ENCODE assay signal across 14 mouse cellular contexts in the genomic region with DNA sequence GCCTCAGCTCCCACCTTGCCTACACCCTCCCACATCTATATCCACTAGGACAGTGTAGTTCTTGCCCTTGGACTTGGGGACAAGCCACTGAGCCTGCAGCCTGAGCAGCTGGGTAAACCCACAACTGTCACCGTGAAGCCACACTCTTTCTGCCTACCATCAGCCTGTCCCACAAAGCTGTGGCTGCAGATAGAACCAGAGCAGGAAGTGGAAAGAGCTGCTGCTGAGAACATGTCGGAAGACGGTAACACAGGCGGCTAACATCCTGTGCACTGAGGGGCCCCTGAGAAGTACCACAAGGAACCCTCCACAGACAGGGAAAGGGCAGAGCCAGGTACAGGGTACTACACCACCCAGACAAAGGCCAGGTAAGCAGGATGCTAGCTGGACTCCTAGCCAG. TPM values are rescaled to one million over a fixed set of nuclear protein-coding genes. Genes with fewer than 3 reads are reported as not detected.
A peak's percentile ranks its signal among the peaks of the same experiment; 100 is the strongest.
DNase-seq lines count a peak whose midpoint lies in the region; ATAC-seq and TF ChIP-seq lines count a peak whose summit lies in the region.
"Had no signal": no experiment of that assay in that cellular context is flagged by ENCODE, and none has a peak within 500 bp of the region (broad histone marks: within the 10 kb centered on the region; RNA-seq: fewer than 3 reads in every experiment).

No protein-coding gene starts in this region.

- H3K27ac ChIP-seq in heart, postnatal 0 days (ENCODE audit: low read depth), result peak overlapping the region; percentile 12; the same call in 1 of the 2 replicates
- no peak overlapping the region for H3K27ac ChIP-seq in heart, adult 2 months
- peak overlapping the region; percentile 28 for H3K27ac ChIP-seq in bone marrow, adult 2 months (ENCODE audit: control insufficient read depth, insufficient read depth, low read depth, low read length, poor library complexity)
- H3K27ac ChIP-seq in layer of hippocampus, adult 2 months, result no peak overlapping the region
- no peak overlapping the region for H3K27ac ChIP-seq in midbrain, embryonic 10.5 days (replicated peaks)

- no peak for TF ChIP-seq POLR2A in heart, adult 2 months (IDR thresholded peaks at IDR 0.05; ENCODE audit: insufficient read depth, low read depth, low read length)
- TF ChIP-seq POLR2A in bone marrow, adult 2 months (IDR thresholded peaks at IDR 0.05; ENCODE audit: borderline replicate concordance, control insufficient read depth, low read depth, low read length), result no peak

- no peak overlapping the region for H3K4me2 ChIP-seq in heart, postnatal 0 days (ENCODE audit: low read depth, low read length)
- H3K4me2 ChIP-seq: heart, embryonic 12.5 days had no signal

- TF ChIP-seq EP300 in heart, postnatal 0 days (IDR thresholded peaks at IDR 0.05; ENCODE audit: low read depth), result no peak
- TF ChIP-seq EP300 in heart, adult 2 months (IDR thresholded peaks at IDR 0.05; ENCODE audit: insufficient read depth, low read depth, low read length), result no peak

- no peaks in the 10 kb centered on the region for H3K27me3 ChIP-seq in heart, postnatal 0 days (ENCODE audit: control insufficient read depth, insufficient read depth, low read length)
- no peaks in the 10 kb centered on the region for H3K27me3 ChIP-seq in heart, adult 2 months (ENCODE audit: control insufficient read depth, insufficient read depth, low read length)
- H3K27me3 ChIP-seq in midbrain, embryonic 10.5 days (ENCODE audit: low read depth, poor library complexity, severe bottlenecking), result no peaks in the 10 kb centered on the region
- H3K27me3 ChIP-seq: heart, embryonic 12.5 days had no signal

- WGBS in heart, postnatal 0 days, result 76% methylated on average over 4 of the region's 4 CpGs
- 68% methylated on average over 4 of the region's 4 CpGs for WGBS in heart, adult 2 months
- 9% methylated on average over 4 of the region's 4 CpGs for WGBS in bone marrow, adult 2 months
- WGBS in midbrain, embryonic 10.5 days, result 89% methylated on average over 4 of the region's 4 CpGs

- H3K79me2 ChIP-seq in heart, adult 2 months (replicated peaks; ENCODE audit: control insufficient read depth, insufficient read depth, low read length), result no peaks in the 10 kb centered on the region; the same call in 1 of the 2 replicates

- H3K9me3 ChIP-seq in heart, postnatal 0 days (replicated peaks; ENCODE audit: control insufficient read depth, low read length), result no peaks in the 10 kb centered on the region
- H3K9me3 ChIP-seq in midbrain, embryonic 10.5 days (replicated peaks), result no peaks in the 10 kb centered on the region
- H3K9me3 ChIP-seq: heart, embryonic 12.5 days had no signal

- no peak for TF ChIP-seq CTCF in heart, postnatal 0 days (IDR thresholded peaks at IDR 0.05; ENCODE audit: low read depth)
- no peak for TF ChIP-seq CTCF in heart, adult 2 months (IDR thresholded peaks at IDR 0.05)
- no peak for TF ChIP-seq CTCF in bone marrow, adult 2 months (IDR thresholded peaks at IDR 0.05; ENCODE audit: control insufficient read depth, insufficient read depth, low read length)
- no peak for TF ChIP-seq CTCF in layer of hippocampus, adult 2 months (conservative IDR thresholded peaks at IDR 0.05)

- DNase-seq in heart, postnatal 0 days (ENCODE audit: low spot score), result no peak
- no peak for DNase-seq in heart, adult 2 months
- peak; percentile 82 for DNase-seq in thymus, postnatal 25 days
- DNase-seq in cerebellum, adult 9-11 months, result no peak
- no peak for DNase-seq in layer of hippocampus, adult 2 months (ENCODE audit: low spot score in 2 of 2)
- no peak for DNase-seq in midbrain, embryonic 10.5 days (ENCODE audit: low spot score)
- DNase-seq: cerebellum, postnatal 36 days; kidney, adult 18-20 months had no signal

- H3K9ac ChIP-seq in heart, postnatal 0 days (replicated peaks; ENCODE audit: low read depth, low read length), result no peak overlapping the region
- no peak overlapping the region for H3K9ac ChIP-seq in heart, adult 2 months (ENCODE audit: low read depth, low read length)
- H3K9ac ChIP-seq: heart, embryonic 12.5 days had no signal

- H3K4me1 ChIP-seq in heart, postnatal 0 days (ENCODE audit: control insufficient read depth, insufficient read depth), result peaks cover 8% of the 10 kb centered on the region
- peaks cover 8% of the 10 kb centered on the region for H3K4me1 ChIP-seq in heart, adult 2 months (ENCODE audit: control insufficient read depth, insufficient read depth, low read length)
- peaks cover 6% of the 10 kb centered on the region for H3K4me1 ChIP-seq in bone marrow, adult 2 months (ENCODE audit: control insufficient read depth, insufficient read depth, low read length)
- peaks cover 7% of the 10 kb centered on the region for H3K4me1 ChIP-seq in midbrain, embryonic 10.5 days

- H3K36me3 ChIP-seq in heart, postnatal 0 days (replicated peaks; ENCODE audit: control insufficient read depth, insufficient read depth, low read length), result peaks cover 96% of the 10 kb centered on the region
- H3K36me3 ChIP-seq in heart, adult 2 months (ENCODE audit: control insufficient read depth, insufficient read depth, low read length), result peaks cover 5% of the 10 kb centered on the region; the same call in 1 of the 2 replicates
- H3K36me3 ChIP-seq in midbrain, embryonic 10.5 days, result peaks cover 96% of the 10 kb centered on the region

- no peak for ATAC-seq in heart, postnatal 0 days (ENCODE audit: insufficient read depth, low read depth)
- peak; percentile 28; the same call in 1 of the 2 replicates for ATAC-seq in megakaryocyte, adult 5-6 weeks (ENCODE audit: poor library complexity, severe bottlenecking)

- no peak overlapping the region for H3K4me3 ChIP-seq in heart, postnatal 0 days (ENCODE audit: low read depth, low read length)
- H3K4me3 ChIP-seq in heart, adult 2 months, result no peak overlapping the region
- no peak overlapping the region for H3K4me3 ChIP-seq in bone marrow, adult 2 months (replicated peaks; ENCODE audit: control insufficient read depth, low read depth, low read length)
- H3K4me3 ChIP-seq in layer of hippocampus, adult 2 months, result no peak overlapping the region
- no peak overlapping the region for H3K4me3 ChIP-seq in midbrain, embryonic 10.5 days
- H3K4me3 ChIP-seq: heart, embryonic 12.5 days had no signal

- intact Hi-C loops in heart, adult 2 months (cut with DNase I), result no loop called here

RNA-seq across cellular contexts. Expression of gene Gm49369, which starts 1.3 kb away (rescaled TPM):
- total RNA-seq in heart, postnatal 0 days (2014; rRNA removed; ENCODE audit: low replicate concordance), result not detected in 2 replicates
- 0.85 TPM in 1 of 2 replicates, not detected in the other for polyA plus RNA-seq in heart, postnatal 0 days (2015; fragmentation: Nextera tagmentation; extraction: Ambion mirVana)
- total RNA-seq in heart, adult 2 months (2021), result 1 to 10 TPM; 3.5 to 4.9 TPM
- 0.23 TPM in 1 of 2 replicates, not detected in the other for polyA plus RNA-seq in heart, adult 2 months (2012; rRNA removed)
- not detected in 2 replicates for polyA plus RNA-seq in bone marrow, adult 2 months (2011; ENCODE audit: insufficient read depth, insufficient read length, low replicate concordance, missing spikeins)
- total RNA-seq in megakaryocyte, adult 5-6 weeks (2015), result not detected in 2 replicates
- 24.9 and 36.8 TPM in 2 replicates for total RNA-seq in megakaryocyte, adult 5-6 weeks (2017)
- total RNA-seq in layer of hippocampus, adult 2 months (2021), result 1 to 10 TPM in 1 of 2 experiments, not detected in 1; 4.4 TPM
- 0.75 TPM in 1 of 2 replicates, not detected in the other for polyA plus RNA-seq in midbrain, embryonic 10.5 days (2016; fragmentation: Nextera tagmentation; extraction: Ambion mirVana)
- polyA plus RNA-seq: heart, embryonic 12.5 days; stomach, embryonic 14.5 days had no signal

RNA-seq across cellular contexts. Expression of gene Ctsd, which starts 6.7 kb away (rescaled TPM):
- 1,049 and 1,105 TPM in 2 replicates for total RNA-seq in heart, postnatal 0 days (2014; rRNA removed; ENCODE audit: low replicate concordance)
- 484 and 489 TPM in 2 replicates for polyA plus RNA-seq in heart, postnatal 0 days (2015; fragmentation: Nextera tagmentation; extraction: Ambion mirVana)
- total RNA-seq in heart, adult 2 months (2021), result 100 to 1,000 TPM; 883 to 991 TPM
- 1,120 and 1,462 TPM in 2 replicates for polyA plus RNA-seq in heart, adult 2 months (2012; rRNA removed)
- polyA plus RNA-seq in bone marrow, adult 2 months (2011; ENCODE audit: insufficient read depth, insufficient read length, low replicate concordance, missing spikeins), result 137 and 308 TPM in 2 replicates
- total RNA-seq in megakaryocyte, adult 5-6 weeks (2015), result 193 and 197 TPM in 2 replicates
- total RNA-seq in megakaryocyte, adult 5-6 weeks (2017), result 218 and 236 TPM in 2 replicates
- 100 to 1,000 TPM; 291 to 297 TPM for total RNA-seq in layer of hippocampus, adult 2 months (2021)
- 145 and 171 TPM in 2 replicates for polyA plus RNA-seq in midbrain, embryonic 10.5 days (2016; fragmentation: Nextera tagmentation; extraction: Ambion mirVana)

RNA-seq across cellular contexts. Expression of gene Ifitm10, which starts 7.6 kb away (rescaled TPM):
- 0.62 and 4.0 TPM in 2 replicates for total RNA-seq in heart, postnatal 0 days (2014; rRNA removed; ENCODE audit: low replicate concordance)
- polyA plus RNA-seq in heart, postnatal 0 days (2015; fragmentation: Nextera tagmentation; extraction: Ambion mirVana), result 3.4 and 3.9 TPM in 2 replicates
- 1 to 10 TPM; 2.2 to 3.6 TPM for total RNA-seq in heart, adult 2 months (2021)
- polyA plus RNA-seq in heart, adult 2 months (2012; rRNA removed), result 4.9 and 6.4 TPM in 2 replicates
- polyA plus RNA-seq in bone marrow, adult 2 months (2011; ENCODE audit: insufficient read depth, insufficient read length, low replicate concordance, missing spikeins), result 1.6 and 6.2 TPM in 2 replicates
- 2.1 and 3.6 TPM in 2 replicates for total RNA-seq in megakaryocyte, adult 5-6 weeks (2015)
- total RNA-seq in megakaryocyte, adult 5-6 weeks (2017), result 0.48 and 1.4 TPM in 2 replicates
- total RNA-seq in layer of hippocampus, adult 2 months (2021), result 10 to 100 TPM; 35.3 to 38.6 TPM
- 0.41 and 0.50 TPM in 2 replicates for polyA plus RNA-seq in midbrain, embryonic 10.5 days (2016; fragmentation: Nextera tagmentation; extraction: Ambion mirVana)

RNA-seq across cellular contexts. Expression of gene Syt8, which starts 53.5 kb away (rescaled TPM):
- total RNA-seq in heart, postnatal 0 days (2014; rRNA removed; ENCODE audit: low replicate concordance), result 18.0 TPM in 1 of 2 replicates, not detected in the other
- 0.10 TPM in 1 of 2 replicates, not detected in the other for polyA plus RNA-seq in heart, postnatal 0 days (2015; fragmentation: Nextera tagmentation; extraction: Ambion mirVana)
- not detected for total RNA-seq in heart, adult 2 months (2021)
- polyA plus RNA-seq in heart, adult 2 months (2012; rRNA removed), result not detected in 2 replicates
- 2.5 TPM in 1 of 2 replicates, not detected in the other for polyA plus RNA-seq in bone marrow, adult 2 months (2011; ENCODE audit: insufficient read depth, insufficient read length, low replicate concordance, missing spikeins)
- total RNA-seq in megakaryocyte, adult 5-6 weeks (2015), result 0.39 TPM in 1 of 2 replicates, not detected in the other
- not detected in 2 replicates for total RNA-seq in megakaryocyte, adult 5-6 weeks (2017)
- not detected for total RNA-seq in layer of hippocampus, adult 2 months (2021)
- 0.34 TPM in 1 of 2 replicates, not detected in the other for polyA plus RNA-seq in midbrain, embryonic 10.5 days (2016; fragmentation: Nextera tagmentation; extraction: Ambion mirVana)
- total RNA-seq: layer of hippocampus, adult 18-20 months had no signal
- polyA plus RNA-seq: limb, embryonic 11.5 days had no signal

Comparison
In these comparisons a context has a peak if more than half of its experiments do, and no peak if none do; other contexts are left out.
1. H3K27ac ChIP-seq: peak in heart, postnatal 0 days (single experiment) and bone marrow, adult 2 months (single experiment); none in heart, adult 2 months (single experiment), layer of hippocampus, adult 2 months (single experiment) and midbrain, embryonic 10.5 days (single experiment).